Mouse (Mus musculus) lung, postnatal 0 days (tissue): ENCODE data around the gene Nkd1.

ENCODE experiments used
- CTCF ChIP-seq: IDR thresholded peaks from 2 replicates; pipeline ENCODE4 v1.5.1; 2016; ENCODE audit warnings: antibody characterized with exemption, mild to moderate bottlenecking
- EP300 ChIP-seq: IDR thresholded peaks from 2 replicates; pipeline ENCODE4 v1.6.1; 2016; ENCODE audit warnings: antibody characterized with exemption, mild to moderate bottlenecking, control low read depth

- TF ChIP-seq CTCF = no peak
- no peak for TF ChIP-seq EP300
These were observed 62.7 kb downstream of the Nkd1 start for GRCm38 (mm10) chr8:88583863-88584262.
